Mouse (Mus musculus) cerebellum, adult (tissue): Measurements from ENCODE around the gene Dnajb14.
"Not testable (repeated sequence)": the region's sequence is repeated elsewhere in the genome, so short reads cannot be mapped to it uniquely, and the experiment has no call there.

Experiments used
- ATAC-seq: cut with Nextera tagmentation; 2 replicates; pipeline ENCODE4 v1.9.2; 2017; ENCODE audit warnings: mild to moderate bottlenecking, moderate library complexity, mixed read lengths; ENCODE audit not compliant: insufficient number of reproducible peaks, low FRiP score, low TSS enrichment

The Dnajb14 gene

DNA sequence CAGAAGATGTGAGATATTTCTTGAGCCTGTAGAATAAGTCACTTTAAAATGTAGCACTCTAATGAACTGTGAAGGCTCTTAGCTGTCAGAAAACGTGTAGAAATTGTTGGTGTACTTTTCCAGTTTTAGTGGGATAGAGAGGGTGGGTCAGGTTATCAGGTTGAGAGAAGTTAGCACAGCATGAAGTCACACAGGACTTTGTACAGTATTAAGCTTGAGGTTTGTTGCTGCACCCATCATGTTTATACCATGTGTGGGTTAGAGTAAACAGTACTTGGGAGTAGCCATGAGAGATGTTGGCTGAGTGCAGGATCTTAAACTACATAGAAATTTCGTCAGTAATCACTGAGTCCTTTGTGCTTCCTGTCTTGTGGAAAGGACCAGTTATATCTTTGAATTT lies 45.6 kb downstream of the Dnajb14 start:
- ATAC-seq = no peak

- not testable (repeated sequence) for ATAC-seq
These were observed 47.1 kb downstream of the Dnajb14 start for GRCm38 (mm10) chr3:137914567-137914966.

- ATAC-seq = no peak
These were observed 50.3 kb downstream of the Dnajb14 start for GRCm38 (mm10) chr3:137917694-137918171.

DNA sequence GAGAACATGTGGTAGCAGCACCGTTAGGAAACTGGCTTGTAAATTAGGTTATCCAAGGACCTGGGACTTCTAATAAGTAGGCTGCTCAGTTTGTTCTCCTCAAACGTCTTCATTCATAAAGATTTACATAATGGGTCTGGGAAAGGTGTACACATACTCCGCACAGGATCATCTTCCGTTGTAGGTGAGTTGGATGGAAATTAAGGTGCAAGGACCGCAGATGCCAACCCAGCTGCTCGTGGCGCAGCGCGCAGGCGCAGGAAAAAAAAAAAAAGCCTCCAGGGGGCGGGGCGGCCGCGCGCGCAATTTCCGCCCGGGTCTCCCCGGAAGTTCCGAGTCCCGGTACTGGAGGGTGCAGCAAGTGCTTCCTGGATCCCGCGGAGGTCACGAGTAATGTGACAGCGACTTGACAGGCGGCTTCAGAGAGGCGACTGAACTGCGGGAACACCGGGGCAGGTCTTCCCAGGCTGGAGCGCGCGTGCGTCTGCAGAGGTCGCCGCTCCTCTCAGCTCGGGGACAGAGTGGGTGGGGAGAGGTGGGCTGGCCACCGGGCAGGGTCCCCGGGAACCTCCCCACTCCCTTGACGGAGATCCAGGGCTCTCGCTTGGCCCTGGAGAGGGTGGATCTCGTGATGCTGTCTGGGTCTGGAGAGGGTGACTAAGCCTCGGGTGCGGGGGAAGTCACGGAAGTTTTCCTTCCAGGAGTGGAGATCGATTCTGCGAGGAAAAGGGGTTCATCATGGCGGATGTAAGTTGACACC lies 50.9 kb downstream of the Dnajb14 start, which contains the start of gene Lamtor3:
Gene Lamtor3, plus strand, starts transcription at position 335 of the 760 bp plus-strand sequence.
- ATAC-seq = peak; percentile 95

DNA sequence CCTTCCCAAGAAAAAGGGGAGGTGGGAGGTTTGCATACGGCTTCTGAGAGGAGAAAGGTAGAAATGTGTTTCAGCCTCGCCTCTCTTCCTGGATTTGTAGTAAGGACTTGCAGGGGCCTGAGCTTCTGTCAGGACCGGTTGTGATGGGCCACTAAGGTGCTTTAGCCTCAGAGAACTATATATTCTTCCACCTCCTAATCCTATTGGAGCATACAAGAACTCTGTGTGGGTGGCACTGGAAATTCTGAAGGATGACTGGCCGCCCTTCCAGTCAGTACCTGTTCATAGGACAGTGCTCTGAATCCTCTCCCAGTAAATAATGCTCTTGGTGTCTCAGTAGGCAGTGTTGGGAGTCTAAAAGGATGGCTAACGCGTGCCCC lies 51.4 kb downstream of the Dnajb14 start:
- ATAC-seq = peak; percentile 43; the same call in 1 of the 2 replicates

DNA sequence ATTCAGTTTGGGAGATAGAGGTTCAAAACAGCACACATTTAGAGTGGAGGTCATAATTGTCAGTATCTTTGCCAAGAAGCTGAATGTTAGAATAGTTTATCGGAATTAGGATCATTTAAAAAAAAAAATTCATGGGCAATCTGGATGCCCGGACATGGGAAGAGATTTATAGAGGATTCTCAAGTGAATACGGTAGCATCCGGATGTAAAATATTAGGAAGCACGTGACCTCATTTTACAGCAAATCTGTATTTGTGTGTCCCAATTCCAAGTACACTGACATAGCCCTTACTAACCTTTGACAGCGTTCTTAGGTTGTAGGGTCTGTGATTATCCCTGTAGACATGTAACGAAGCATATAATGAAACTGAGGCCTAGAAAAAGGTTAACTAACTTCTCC lies 51.9 kb downstream of the Dnajb14 start:
- ATAC-seq = no peak

GRCm38 (mm10) chr3:137920594-137920993 lies 53.1 kb downstream of the Dnajb14 start:
- no peak for ATAC-seq

DNA sequence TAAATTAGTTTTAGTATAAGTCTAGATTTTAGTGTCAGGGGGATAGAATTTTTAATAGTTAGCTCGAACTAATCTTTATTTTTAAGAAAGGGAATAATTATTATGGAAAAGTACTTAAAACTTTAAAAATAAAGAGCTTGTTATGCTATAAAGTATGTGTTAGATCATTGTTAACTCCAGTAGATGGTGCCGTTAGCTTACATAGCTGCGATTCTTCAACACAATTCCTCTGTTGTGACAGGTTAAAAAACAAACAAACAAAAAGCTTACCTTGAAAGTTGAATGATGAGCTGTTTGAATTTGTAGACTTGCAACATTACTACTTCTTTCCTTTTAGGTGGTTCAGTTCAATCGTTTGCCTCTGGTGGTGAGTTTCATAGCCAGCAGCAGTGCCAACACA lies 59.5 kb downstream of the Dnajb14 start:
- ATAC-seq = no peak

- no peak for ATAC-seq
These were observed 62.5 kb downstream of the Dnajb14 start for GRCm38 (mm10) chr3:137929940-137930339.

GRCm38 (mm10) chr3:137932748-137933147 lies 65.3 kb downstream of the Dnajb14 start:
- ATAC-seq = no peak

DNA sequence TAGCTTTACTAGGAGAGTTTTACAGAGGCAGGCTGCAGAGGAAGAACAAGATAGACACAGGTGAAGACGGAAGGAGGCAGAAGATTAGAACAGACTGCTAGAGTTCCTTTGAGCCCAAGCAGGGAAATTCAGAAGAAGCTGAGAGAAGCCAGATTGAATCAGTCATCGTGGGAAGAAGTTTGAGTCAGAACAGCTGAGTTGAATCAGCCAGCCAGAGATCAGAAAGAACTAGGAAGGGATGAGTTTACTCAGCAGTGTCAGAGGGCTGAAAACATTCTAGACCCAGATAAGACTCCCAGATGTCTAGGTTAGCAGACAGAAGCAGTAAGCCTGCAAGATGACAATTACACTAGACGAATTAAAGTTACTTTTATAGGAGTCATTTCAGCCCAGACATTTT lies 66.5 kb downstream of the Dnajb14 start:
- ATAC-seq = no peak

DNA sequence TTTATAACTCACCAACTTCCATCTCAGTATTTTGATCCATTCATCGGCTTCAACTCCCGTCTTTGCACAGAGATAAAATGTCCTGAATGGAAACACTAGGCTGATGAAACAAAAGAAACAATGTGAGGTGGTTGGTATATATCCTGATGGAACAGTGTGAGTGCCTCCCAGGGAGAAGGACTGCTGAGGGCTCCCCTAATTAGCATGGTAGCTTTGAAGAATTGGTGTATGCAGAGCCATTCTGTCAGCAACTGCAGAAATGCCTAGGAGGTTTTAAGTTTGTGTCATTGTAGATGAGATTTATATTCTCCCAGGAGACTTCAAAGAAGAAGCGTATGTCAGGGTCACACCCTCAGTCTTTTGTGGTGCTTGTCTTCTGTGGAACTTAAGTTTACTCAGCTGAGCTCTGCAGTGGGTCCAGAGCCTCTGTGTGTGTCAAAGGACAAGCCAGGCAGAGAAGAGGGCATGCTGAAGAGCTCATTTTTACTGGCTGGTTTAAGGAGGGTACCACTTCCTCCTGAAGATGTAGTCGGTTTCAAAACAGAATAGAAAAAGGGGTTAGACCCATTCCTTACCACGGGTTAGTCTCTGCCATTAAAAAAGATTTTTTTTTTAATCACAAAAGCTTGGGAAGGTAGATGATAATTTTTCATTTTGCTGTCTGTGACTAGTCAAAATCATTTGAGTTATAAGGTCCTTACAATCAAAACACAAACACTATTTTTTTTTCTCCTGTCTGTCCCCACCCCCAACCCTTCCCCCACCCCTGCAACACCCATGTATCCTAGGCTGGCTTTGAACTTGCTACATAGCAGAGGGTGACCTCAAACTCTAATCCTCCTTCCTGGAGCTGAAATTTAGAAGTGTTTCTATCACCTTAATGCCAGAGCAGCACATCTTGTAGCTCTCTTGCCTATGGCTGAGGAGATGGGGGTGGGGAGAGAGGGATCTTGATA lies 68.4 kb downstream of the Dnajb14 start:
- no peak for ATAC-seq

GRCm38 (mm10) chr3:137936541-137936940 lies 69.1 kb downstream of the Dnajb14 start:
- ATAC-seq = no peak

- peak; percentile 74; the same call in 1 of the 2 replicates for ATAC-seq
These were observed 71.1 kb downstream of the Dnajb14 start for GRCm38 (mm10) chr3:137938608-137939007.

DNA sequence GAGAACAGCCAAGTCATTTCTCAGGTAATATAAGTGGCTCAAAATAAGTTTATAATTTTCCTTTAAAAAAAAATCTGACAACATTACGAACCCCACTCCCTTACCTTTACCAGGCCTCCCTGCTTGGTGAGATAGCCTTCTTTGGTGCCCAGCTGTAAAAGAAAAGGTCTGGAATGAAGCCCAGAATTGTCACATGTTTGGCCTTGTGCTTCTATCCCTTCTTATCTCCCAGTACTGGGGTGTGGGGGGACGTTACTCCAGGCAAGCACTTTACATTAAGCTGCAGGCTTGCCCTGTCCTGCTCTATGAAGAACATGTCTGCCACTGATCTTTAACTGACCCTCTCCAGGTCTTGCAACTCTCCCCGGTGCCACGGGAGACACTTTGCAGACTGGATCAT lies 73.3 kb downstream of the Dnajb14 start:
- ATAC-seq = no peak

GRCm38 (mm10) chr3:137941555-137941954 lies 74.1 kb downstream of the Dnajb14 start:
- no peak for ATAC-seq

- no peak for ATAC-seq
These were observed 74.7 kb downstream of the Dnajb14 start for GRCm38 (mm10) chr3:137942098-137942622.

DNA sequence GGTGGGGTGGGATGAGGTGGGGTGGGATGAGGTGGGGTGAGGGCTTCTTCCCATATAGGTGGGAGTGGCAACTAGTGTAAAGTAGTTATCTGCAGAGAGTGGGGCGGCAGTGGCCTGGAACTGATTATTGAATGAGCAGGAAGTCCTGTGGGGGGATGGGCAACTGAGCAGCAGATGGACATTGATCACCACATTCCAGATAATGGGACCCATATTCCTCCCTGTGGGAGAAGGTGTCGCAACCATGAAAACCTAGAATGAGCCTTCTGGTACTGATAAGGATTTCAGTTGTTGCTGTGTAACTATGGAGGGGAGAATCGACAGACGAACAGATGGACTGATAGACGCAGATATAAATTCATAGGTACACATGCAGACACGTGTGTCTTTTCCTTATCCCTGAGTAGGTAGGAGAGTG lies 76.3 kb downstream of the Dnajb14 start:
- ATAC-seq = no peak

GRCm38 (mm10) chr3:137946827-137947226 lies 79.4 kb downstream of the Dnajb14 start:
- no peak for ATAC-seq

DNA sequence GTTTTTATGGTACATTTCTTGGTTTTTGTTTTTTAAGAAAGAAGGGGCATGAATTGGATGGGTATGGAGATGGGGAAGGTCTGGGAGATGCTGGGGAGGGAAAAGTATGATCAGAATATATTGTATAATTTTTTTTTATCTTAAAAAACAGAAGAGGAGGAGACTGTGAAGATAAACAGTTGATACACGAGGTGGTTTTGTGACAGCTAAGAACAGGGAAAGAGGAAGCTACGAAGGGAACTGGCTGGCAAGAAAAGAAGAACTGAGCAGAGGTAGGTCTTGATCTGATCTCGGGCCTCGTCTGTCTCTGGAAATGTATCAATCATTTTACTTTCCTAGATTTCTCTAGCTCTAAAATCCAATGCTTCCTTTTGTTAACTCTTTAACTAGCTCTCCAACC lies 80.0 kb downstream of the Dnajb14 start:
- ATAC-seq = no peak
